Mouse (Mus musculus): ENCODE data around the gene Ifrd1. TPM values are rescaled to one million over a fixed set of nuclear protein-coding genes. Genes with fewer than 3 reads are reported as not detected.
"Not testable (repeated sequence)": the region's sequence is repeated elsewhere in the genome, so short reads cannot be mapped to it uniquely, and the experiment has no call there.

Gene Ifrd1
- polyA plus RNA-seq, 1 experiment from 2014 or later, result 118 TPM

GRCm38 (mm10) chr12:40257226-40257625, 8.9 kb upstream of the Ifrd1 start:
- Histone ChIP-seq H3K4me3 (no peak overlapping the region), H3K9ac (no peak overlapping the region), H3K27ac (ENCODE audit: poor library complexity, severe bottlenecking) (no peak overlapping the region), H3K27me3 (replicated peaks) (no peaks in the 10 kb centered on the region), H3K36me3 (no peaks in the 10 kb centered on the region), H3K4me1 (replicated peaks) (no peaks in the 10 kb centered on the region), H3K9me3 (replicated peaks) (no peaks in the 10 kb centered on the region), H3K4me2 (no peak overlapping the region)
- WGBS, result 2% methylated on average over 8 of the region's 8 CpGs
- no peak for ATAC-seq (ENCODE audit: insufficient number of reproducible peaks, low FRiP score)

GRCm38 (mm10) chr12:40256543-40256942, 8.2 kb upstream of the Ifrd1 start:
- H3K36me3 ChIP-seq, result no peaks in the 10 kb centered on the region
- H3K9ac ChIP-seq, result no peak overlapping the region
- no peak overlapping the region for H3K4me2 ChIP-seq
- no peaks in the 10 kb centered on the region for H3K9me3 ChIP-seq (replicated peaks)
- H3K27ac ChIP-seq (ENCODE audit: poor library complexity, severe bottlenecking), result no peak overlapping the region
- no peak for ATAC-seq (ENCODE audit: insufficient number of reproducible peaks, low FRiP score)
- no peaks in the 10 kb centered on the region for H3K27me3 ChIP-seq (replicated peaks)
- WGBS, result 81% methylated on average over 2 of the region's 2 CpGs
- H3K4me1 ChIP-seq (replicated peaks), result no peaks in the 10 kb centered on the region
- no peak overlapping the region for H3K4me3 ChIP-seq

GRCm38 (mm10) chr12:40256033-40256432, 7.7 kb upstream of the Ifrd1 start:
- Histone ChIP-seq H3K27ac (ENCODE audit: poor library complexity, severe bottlenecking) (no peak overlapping the region), H3K4me1 (replicated peaks) (no peaks in the 10 kb centered on the region), H3K4me2 (no peak overlapping the region), H3K27me3 (replicated peaks) (no peaks in the 10 kb centered on the region), H3K9me3 (replicated peaks) (no peaks in the 10 kb centered on the region), H3K36me3 (no peaks in the 10 kb centered on the region), H3K4me3 (no peak overlapping the region), H3K9ac (no peak overlapping the region)
- ATAC-seq (ENCODE audit: insufficient number of reproducible peaks, low FRiP score), result no peak

- not testable (repeated sequence) for H3K27me3 ChIP-seq (replicated peaks); H3K9ac ChIP-seq; ATAC-seq (ENCODE audit: insufficient number of reproducible peaks, low FRiP score); H3K36me3 ChIP-seq; H3K4me3 ChIP-seq; H3K9me3 ChIP-seq (replicated peaks); H3K27ac ChIP-seq (ENCODE audit: poor library complexity, severe bottlenecking); H3K4me1 ChIP-seq (replicated peaks); H3K4me2 ChIP-seq
- WGBS, result 74% methylated on average over 4 of the region's 4 CpGs
Measured at GRCm38 (mm10) chr12:40255310-40255709, 7.0 kb upstream of the Ifrd1 start.

- WGBS, result 79% methylated on average over 11 of the region's 11 CpGs
- no peaks in the 10 kb centered on the region for H3K4me1 ChIP-seq (replicated peaks)
- no peak overlapping the region for H3K9ac ChIP-seq
Measured at GRCm38 (mm10) chr12:40254729-40255128, 6.4 kb upstream of the Ifrd1 start.

GRCm38 (mm10) chr12:40253241-40253640, 4.9 kb upstream of the Ifrd1 start:
- H3K4me2 ChIP-seq, result no peak overlapping the region
- no peak overlapping the region for H3K4me3 ChIP-seq
- H3K4me1 ChIP-seq (replicated peaks), result peaks cover 5% of the 10 kb centered on the region
- no peaks in the 10 kb centered on the region for H3K27me3 ChIP-seq (replicated peaks)
- 66% methylated on average over 5 of the region's 5 CpGs for WGBS
- H3K27ac ChIP-seq (ENCODE audit: poor library complexity, severe bottlenecking), result no peak overlapping the region
- ATAC-seq (ENCODE audit: insufficient number of reproducible peaks, low FRiP score), result no peak
- no peak overlapping the region for H3K9ac ChIP-seq
- H3K9me3 ChIP-seq (replicated peaks), result no peaks in the 10 kb centered on the region
- no peaks in the 10 kb centered on the region for H3K36me3 ChIP-seq

More at GRCm38 (mm10) chr12:40254729-40255128, 6.4 kb upstream of the Ifrd1 start:
- Histone ChIP-seq H3K36me3 (no peaks in the 10 kb centered on the region), H3K27me3 (replicated peaks) (no peaks in the 10 kb centered on the region), H3K27ac (ENCODE audit: poor library complexity, severe bottlenecking) (no peak overlapping the region), H3K9me3 (replicated peaks) (no peaks in the 10 kb centered on the region), H3K4me3 (no peak overlapping the region), H3K4me2 (no peak overlapping the region)
- no peak for ATAC-seq (ENCODE audit: insufficient number of reproducible peaks, low FRiP score)

GRCm38 (mm10) chr12:40250256-40250655, 2.0 kb upstream of the Ifrd1 start:
- H3K9ac ChIP-seq, result no peak overlapping the region
- no peak for ATAC-seq (ENCODE audit: insufficient number of reproducible peaks, low FRiP score)
- no peak overlapping the region for H3K27ac ChIP-seq (ENCODE audit: poor library complexity, severe bottlenecking)

GRCm38 (mm10) chr12:40247976-40248375, 328 bp downstream of the Ifrd1 start:
- 50% methylated on average over 6 of the region's 6 CpGs for WGBS
- peak; percentile 93 for ATAC-seq (ENCODE audit: insufficient number of reproducible peaks, low FRiP score)
- Histone ChIP-seq H3K4me3 (no peak overlapping the region), H3K27ac (ENCODE audit: poor library complexity, severe bottlenecking) (no peak overlapping the region; the same call in 1 of the 2 replicates), H3K4me1 (replicated peaks) (peaks cover 29% of the 10 kb centered on the region), H3K4me2 (no peak overlapping the region), H3K9me3 (replicated peaks) (no peaks in the 10 kb centered on the region), H3K36me3 (no peaks in the 10 kb centered on the region), H3K27me3 (replicated peaks) (no peaks in the 10 kb centered on the region), H3K9ac (no peak overlapping the region)

More at GRCm38 (mm10) chr12:40250256-40250655, 2.0 kb upstream of the Ifrd1 start:
- peaks cover 16% of the 10 kb centered on the region for H3K4me1 ChIP-seq (replicated peaks)
- no peak overlapping the region for H3K4me2 ChIP-seq
- no peak overlapping the region for H3K4me3 ChIP-seq
- no peaks in the 10 kb centered on the region for H3K27me3 ChIP-seq (replicated peaks)
- H3K36me3 ChIP-seq, result no peaks in the 10 kb centered on the region
- H3K9me3 ChIP-seq (replicated peaks), result no peaks in the 10 kb centered on the region

- WGBS, result 74% methylated on average over 4 of the region's 4 CpGs
- no peak overlapping the region for H3K4me3 ChIP-seq
- H3K36me3 ChIP-seq, result no peaks in the 10 kb centered on the region
- H3K9me3 ChIP-seq (replicated peaks), result no peaks in the 10 kb centered on the region
- H3K4me1 ChIP-seq (replicated peaks), result peaks cover 29% of the 10 kb centered on the region
- 0 out of 2 replicates have a peak, but pooled peaks have one; percentile 13 for ATAC-seq (ENCODE audit: insufficient number of reproducible peaks, low FRiP score)
- H3K27ac ChIP-seq (ENCODE audit: poor library complexity, severe bottlenecking), result no peak overlapping the region
- no peak overlapping the region for H3K4me2 ChIP-seq
- H3K9ac ChIP-seq, result no peak overlapping the region
- no peaks in the 10 kb centered on the region for H3K27me3 ChIP-seq (replicated peaks)
Measured at GRCm38 (mm10) chr12:40247384-40247783, 920 bp downstream of the Ifrd1 start.

- Histone ChIP-seq H3K27ac (ENCODE audit: poor library complexity, severe bottlenecking) (no peak overlapping the region), H3K4me1 (replicated peaks) (peaks cover 29% of the 10 kb centered on the region), H3K4me2 (no peak overlapping the region), H3K9ac (no peak overlapping the region), H3K36me3 (no peaks in the 10 kb centered on the region), H3K4me3 (no peak overlapping the region), H3K9me3 (replicated peaks) (no peaks in the 10 kb centered on the region), H3K27me3 (replicated peaks) (no peaks in the 10 kb centered on the region)
- WGBS, result 92% methylated on average over 7 of the region's 7 CpGs
- no peak for ATAC-seq (ENCODE audit: insufficient number of reproducible peaks, low FRiP score)
Measured at GRCm38 (mm10) chr12:40245434-40245970, 2.8 kb downstream of the Ifrd1 start.

GRCm38 (mm10) chr12:40244926-40245325, 3.4 kb downstream of the Ifrd1 start:
- Histone ChIP-seq H3K36me3 (no peaks in the 10 kb centered on the region), H3K4me2 (no peak overlapping the region), H3K9me3 (replicated peaks) (no peaks in the 10 kb centered on the region), H3K4me3 (no peak overlapping the region), H3K4me1 (replicated peaks) (peaks cover 29% of the 10 kb centered on the region), H3K27me3 (replicated peaks) (no peaks in the 10 kb centered on the region), H3K9ac (no peak overlapping the region), H3K27ac (ENCODE audit: poor library complexity, severe bottlenecking) (no peak overlapping the region)
- ATAC-seq (ENCODE audit: insufficient number of reproducible peaks, low FRiP score), result no peak
- WGBS, result 91% methylated on average over 5 of the region's 5 CpGs

GRCm38 (mm10) chr12:40243821-40244221, 4.5 kb downstream of the Ifrd1 start:
- Histone ChIP-seq H3K36me3 (no peaks in the 10 kb centered on the region), H3K27me3 (replicated peaks) (no peaks in the 10 kb centered on the region), H3K4me2 (peak overlapping the region; percentile 49), H3K4me3 (no peak overlapping the region), H3K4me1 (replicated peaks) (peaks cover 29% of the 10 kb centered on the region), H3K27ac (ENCODE audit: poor library complexity, severe bottlenecking) (no peak overlapping the region), H3K9me3 (replicated peaks) (no peaks in the 10 kb centered on the region), H3K9ac (0 out of 2 replicates have a peak overlapping the region, but pooled peaks have one; percentile 23)
- WGBS, result 33% methylated on average over 11 of the region's 11 CpGs
- peak; percentile 33; the same call in 1 of the 2 replicates for ATAC-seq (ENCODE audit: insufficient number of reproducible peaks, low FRiP score)

All from heart, embryonic 12.5 days (tissue).